Mouse (Mus musculus): ENCODE data around the gene Macrod2. TPM values are rescaled to one million over a fixed set of nuclear protein-coding genes. Genes with fewer than 3 reads are reported as not detected.
A peak's percentile ranks its signal among the peaks of the same experiment; 100 is the strongest.

The Macrod2 gene
- polyA plus RNA-seq, 1 experiment from 2014 or later, result 40.0 TPM

DNA sequence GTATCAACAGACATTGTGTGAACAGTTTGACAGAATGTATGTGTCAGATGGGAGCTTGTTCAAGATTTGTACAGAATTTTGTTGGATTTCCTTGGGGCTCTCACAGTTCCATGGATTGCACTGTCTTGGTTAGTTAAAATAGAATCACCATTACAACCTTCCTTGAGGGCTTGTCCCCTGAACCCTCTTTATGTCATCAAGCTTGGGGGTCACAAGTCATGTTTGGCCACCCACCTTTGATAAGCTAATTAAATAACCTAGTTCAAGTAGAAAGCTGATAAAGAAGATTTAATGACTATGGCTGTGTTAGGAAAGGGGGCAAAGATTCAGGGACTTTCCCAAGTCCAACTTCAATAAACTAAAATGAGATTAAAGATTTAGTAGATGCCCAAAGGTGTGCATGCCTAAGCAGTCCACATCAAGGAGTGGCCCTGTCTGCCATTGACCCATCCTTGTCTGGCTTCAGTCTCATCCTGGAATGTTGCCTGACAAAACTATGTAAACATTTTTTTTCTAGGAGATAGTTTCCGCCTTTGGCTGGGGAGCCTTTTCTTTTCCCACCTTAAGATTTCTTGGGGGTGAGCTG lies 1163.2 kb downstream of the Macrod2 start:
- Histone ChIP-seq H3K9ac (no peak overlapping the region), H3K36me3 (no peaks in the 10 kb centered on the region), H3K27me3 (replicated peaks) (no peaks in the 10 kb centered on the region), H3K4me3 (replicated peaks) (no peak overlapping the region), H3K4me2 (replicated peaks) (no peak overlapping the region), H3K9me3 (no peaks in the 10 kb centered on the region), H3K4me1 (replicated peaks) (no peaks in the 10 kb centered on the region), H3K27ac (no peak overlapping the region)
- peak; percentile 72 for ATAC-seq
- WGBS, result 22% methylated on average over 1 of the region's 1 CpGs

DNA sequence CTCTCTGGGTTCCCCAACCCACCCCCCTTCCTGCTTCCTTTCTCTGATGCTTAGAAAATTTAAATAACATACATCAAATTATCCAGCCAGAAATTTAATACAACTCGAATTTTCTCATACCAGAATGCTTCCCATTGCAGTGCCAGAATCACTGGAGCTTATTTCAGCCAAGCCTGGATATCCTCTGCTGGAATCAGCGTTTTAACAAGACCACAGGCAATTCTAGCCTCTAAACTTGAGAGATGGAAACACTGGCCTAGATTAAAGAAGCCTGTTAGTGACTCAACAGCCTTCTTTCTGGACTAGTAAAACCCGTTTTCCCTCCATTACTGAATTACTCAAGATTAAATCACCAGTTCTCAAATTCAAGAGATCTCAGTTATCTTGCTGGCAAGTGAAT lies 1170.9 kb downstream of the Macrod2 start:
- no peak overlapping the region for H3K27ac ChIP-seq
- H3K4me2 ChIP-seq (replicated peaks), result no peak overlapping the region
- no peaks in the 10 kb centered on the region for H3K27me3 ChIP-seq (replicated peaks)
- H3K9me3 ChIP-seq, result no peaks in the 10 kb centered on the region
- H3K4me3 ChIP-seq (replicated peaks), result no peak overlapping the region
- H3K4me1 ChIP-seq (replicated peaks), result no peaks in the 10 kb centered on the region
- no peaks in the 10 kb centered on the region for H3K36me3 ChIP-seq
- H3K9ac ChIP-seq, result no peak overlapping the region
- WGBS, result 37% methylated on average over 3 of the region's 3 CpGs
- no peak for ATAC-seq

DNA sequence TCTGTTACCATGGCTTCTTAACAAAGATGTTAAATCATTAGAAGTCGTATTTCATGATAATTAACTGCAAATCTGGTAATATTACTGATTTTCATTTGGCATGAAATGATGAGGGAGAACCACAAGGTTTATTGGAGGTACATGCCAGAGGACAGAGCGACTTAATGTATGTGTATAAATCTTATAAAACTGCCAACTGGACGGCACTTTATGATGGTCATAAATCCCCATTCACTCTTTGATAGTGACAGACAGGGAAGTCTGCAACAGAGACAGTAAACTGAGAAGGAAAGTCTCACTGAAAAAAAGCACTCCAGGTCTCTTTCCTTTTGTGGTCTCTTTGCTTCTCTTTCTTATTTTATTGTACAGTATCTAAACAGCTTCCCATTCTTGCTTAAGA lies 1176.3 kb downstream of the Macrod2 start:
- ATAC-seq, result peak; percentile 73
- H3K27ac ChIP-seq, result no peak overlapping the region
- no peaks in the 10 kb centered on the region for H3K36me3 ChIP-seq
- 16% methylated on average over 3 of the region's 3 CpGs for WGBS
- H3K4me2 ChIP-seq (replicated peaks), result no peak overlapping the region
- no peak overlapping the region for H3K4me3 ChIP-seq (replicated peaks)
- H3K9ac ChIP-seq, result no peak overlapping the region
- no peaks in the 10 kb centered on the region for H3K9me3 ChIP-seq
- no peaks in the 10 kb centered on the region for H3K4me1 ChIP-seq (replicated peaks)
- H3K27me3 ChIP-seq (replicated peaks), result no peaks in the 10 kb centered on the region

DNA sequence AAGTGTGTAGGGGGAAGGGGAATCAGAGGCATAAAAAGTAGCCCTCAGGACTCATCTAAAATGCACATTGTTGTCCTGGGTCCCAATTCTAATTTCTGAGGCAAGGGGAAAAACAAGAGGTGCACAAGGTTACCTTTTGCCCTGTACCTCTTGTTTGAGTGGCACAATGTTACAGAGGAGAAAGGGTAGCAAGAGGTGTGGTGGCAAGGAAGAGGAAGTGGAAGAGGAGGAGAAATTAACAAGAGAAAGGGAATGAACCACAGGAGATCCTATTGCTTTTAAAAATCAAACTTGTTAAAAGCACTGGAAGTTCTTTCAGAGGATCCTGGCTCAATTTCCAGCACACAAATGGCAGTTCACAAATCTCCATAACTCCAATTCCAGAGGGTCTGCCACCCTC lies 1183.1 kb downstream of the Macrod2 start:
- ATAC-seq, result no peak
- Histone ChIP-seq H3K9ac (no peak overlapping the region), H3K4me2 (replicated peaks) (no peak overlapping the region)

DNA sequence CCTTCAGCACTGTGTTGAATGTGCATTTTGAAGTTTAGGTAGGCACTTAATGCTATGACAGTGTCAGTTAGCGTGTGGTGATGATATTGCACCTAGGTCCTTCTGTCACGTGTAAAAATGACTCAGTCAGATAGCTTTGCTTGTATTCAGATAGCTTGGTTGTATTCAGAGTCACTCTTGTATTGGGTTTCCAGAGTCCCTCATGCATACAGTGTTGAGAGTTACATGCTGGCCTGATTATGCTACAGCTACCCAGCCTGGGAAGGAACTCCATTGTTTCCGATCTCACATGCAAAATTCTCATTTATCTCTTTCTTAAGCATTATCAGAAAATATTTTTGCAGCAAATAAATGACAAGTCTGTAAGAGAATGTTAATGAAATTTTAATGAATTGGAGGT lies 1187.3 kb downstream of the Macrod2 start:
- Histone ChIP-seq H3K4me1 (replicated peaks) (no peaks in the 10 kb centered on the region; the same call in 1 of the 2 replicates), H3K9ac (no peak overlapping the region), H3K36me3 (no peaks in the 10 kb centered on the region), H3K9me3 (no peaks in the 10 kb centered on the region), H3K4me2 (replicated peaks) (no peak overlapping the region), H3K27me3 (replicated peaks) (no peaks in the 10 kb centered on the region), H3K27ac (no peak overlapping the region), H3K4me3 (replicated peaks) (no peak overlapping the region)
- no peak for ATAC-seq
- WGBS, result 75% methylated on average over 3 of the region's 3 CpGs

More for the DNA sequence above, 1183.1 kb downstream of the Macrod2 start:
- H3K4me1 ChIP-seq (replicated peaks), result no peaks in the 10 kb centered on the region; the same call in 1 of the 2 replicates
- no peak overlapping the region for H3K4me3 ChIP-seq (replicated peaks)
- H3K27me3 ChIP-seq (replicated peaks), result no peaks in the 10 kb centered on the region
- no peak overlapping the region for H3K27ac ChIP-seq
- H3K36me3 ChIP-seq, result no peaks in the 10 kb centered on the region
- H3K9me3 ChIP-seq, result no peaks in the 10 kb centered on the region

DNA sequence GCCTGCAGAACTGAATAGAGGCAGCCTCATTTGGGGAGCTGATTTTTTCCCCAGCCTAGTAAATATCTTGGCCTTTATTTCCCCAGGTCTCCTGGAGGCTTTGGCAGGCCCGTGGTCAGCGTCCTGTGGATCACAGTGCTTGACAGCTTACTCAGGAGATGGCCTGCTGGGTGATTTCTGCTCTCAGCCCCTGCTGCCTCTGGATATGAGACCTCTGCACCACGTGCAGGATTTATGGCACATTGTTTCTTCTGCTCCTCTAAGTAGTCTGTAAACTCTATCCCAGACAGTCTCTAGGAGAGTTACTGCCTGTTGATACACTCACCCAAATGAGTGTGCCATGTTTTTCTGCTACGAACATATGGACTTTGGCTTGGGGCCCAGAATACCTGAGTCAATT lies 1187.8 kb downstream of the Macrod2 start:
- WGBS, result 23% methylated on average over 4 of the region's 4 CpGs
- ATAC-seq, result no peak
- H3K9ac ChIP-seq, result no peak overlapping the region

DNA sequence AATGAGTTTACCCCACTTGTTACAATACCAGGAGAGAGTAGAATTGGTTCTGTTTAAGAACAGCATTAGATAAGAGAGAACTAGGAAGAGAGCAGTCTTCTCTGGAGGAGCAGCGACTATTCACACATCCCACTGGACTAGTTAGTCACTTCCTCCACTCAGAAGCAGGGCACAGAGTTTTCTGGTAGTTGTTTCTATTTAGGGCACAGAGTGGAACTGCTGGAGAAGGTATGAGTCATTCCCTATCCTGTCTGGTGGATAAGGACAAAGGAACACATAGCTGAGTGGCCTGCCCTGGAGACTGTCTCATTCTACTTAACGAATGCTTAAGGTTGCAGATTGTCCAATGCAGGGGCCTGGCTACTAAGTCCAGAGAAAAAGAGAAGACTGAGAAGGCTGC lies 1192.2 kb downstream of the Macrod2 start:
- no peak overlapping the region for H3K4me3 ChIP-seq (replicated peaks)
- no peaks in the 10 kb centered on the region for H3K27me3 ChIP-seq (replicated peaks)
- no peak overlapping the region for H3K4me2 ChIP-seq (replicated peaks)
- H3K9ac ChIP-seq, result no peak overlapping the region
- no peaks in the 10 kb centered on the region for H3K36me3 ChIP-seq
- no peaks in the 10 kb centered on the region for H3K9me3 ChIP-seq
- H3K27ac ChIP-seq, result no peak overlapping the region
- H3K4me1 ChIP-seq (replicated peaks), result no peaks in the 10 kb centered on the region; the same call in 1 of the 2 replicates
- WGBS, result 69% methylated on average over 2 of the region's 2 CpGs
- no peak for ATAC-seq

More for the DNA sequence above, 1187.8 kb downstream of the Macrod2 start:
- no peak overlapping the region for H3K27ac ChIP-seq
- H3K36me3 ChIP-seq, result no peaks in the 10 kb centered on the region
- H3K27me3 ChIP-seq (replicated peaks), result no peaks in the 10 kb centered on the region
- H3K4me3 ChIP-seq (replicated peaks), result no peak overlapping the region
- H3K4me2 ChIP-seq (replicated peaks), result no peak overlapping the region
- no peaks in the 10 kb centered on the region for H3K9me3 ChIP-seq
- H3K4me1 ChIP-seq (replicated peaks), result no peaks in the 10 kb centered on the region; the same call in 1 of the 2 replicates

DNA sequence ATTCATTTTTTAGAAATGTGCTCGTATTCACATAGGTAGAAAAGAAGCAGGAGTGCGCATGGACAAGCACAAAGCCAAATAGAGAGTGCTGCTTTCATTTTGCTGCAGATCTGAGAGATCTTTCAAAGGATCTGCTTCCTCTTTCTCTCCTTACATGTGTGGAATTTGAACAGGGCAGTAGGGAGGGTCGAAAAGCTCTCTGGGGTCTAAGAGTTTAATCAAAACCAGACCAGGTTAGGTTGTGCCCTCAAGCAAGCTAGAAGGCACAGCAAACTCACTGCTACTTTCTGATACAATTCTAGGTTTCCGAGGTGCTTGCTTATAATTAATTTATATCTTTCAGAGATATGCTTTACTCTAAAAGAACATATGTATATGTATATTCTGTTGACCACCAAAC lies 1196.2 kb downstream of the Macrod2 start:
- Histone ChIP-seq H3K4me3 (replicated peaks) (no peak overlapping the region), H3K9ac (no peak overlapping the region), H3K4me2 (replicated peaks) (no peak overlapping the region), H3K36me3 (no peaks in the 10 kb centered on the region), H3K27ac (no peak overlapping the region), H3K4me1 (replicated peaks) (no peaks in the 10 kb centered on the region), H3K27me3 (replicated peaks) (no peaks in the 10 kb centered on the region), H3K9me3 (no peaks in the 10 kb centered on the region)
- ATAC-seq, result no peak
- 60% methylated on average over 4 of the region's 4 CpGs for WGBS

DNA sequence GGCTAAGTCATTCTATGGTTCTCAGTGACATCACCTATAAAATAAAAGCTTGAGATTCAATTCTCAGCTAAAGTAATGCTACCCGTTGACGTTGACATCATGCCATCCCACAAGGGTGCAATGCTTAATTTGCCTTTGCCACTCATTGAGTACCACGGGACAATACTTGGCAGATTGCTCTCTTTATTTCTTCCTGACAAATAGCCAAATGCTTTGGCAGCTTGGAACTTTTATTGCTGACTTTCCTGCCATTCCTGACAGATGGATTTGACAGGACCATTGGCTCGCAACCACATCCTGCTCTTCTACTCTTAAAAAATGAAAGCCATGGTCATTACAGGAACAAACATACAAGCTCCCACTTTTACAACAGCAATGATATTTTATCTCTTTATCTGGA lies 1199.7 kb downstream of the Macrod2 start:
- 76% methylated on average over 4 of the region's 4 CpGs for WGBS
- Histone ChIP-seq H3K27ac (no peak overlapping the region), H3K4me2 (replicated peaks) (no peak overlapping the region), H3K9ac (no peak overlapping the region), H3K4me3 (replicated peaks) (no peak overlapping the region), H3K27me3 (replicated peaks) (no peaks in the 10 kb centered on the region), H3K9me3 (no peaks in the 10 kb centered on the region), H3K36me3 (no peaks in the 10 kb centered on the region), H3K4me1 (replicated peaks) (no peaks in the 10 kb centered on the region)
- ATAC-seq, result no peak

DNA sequence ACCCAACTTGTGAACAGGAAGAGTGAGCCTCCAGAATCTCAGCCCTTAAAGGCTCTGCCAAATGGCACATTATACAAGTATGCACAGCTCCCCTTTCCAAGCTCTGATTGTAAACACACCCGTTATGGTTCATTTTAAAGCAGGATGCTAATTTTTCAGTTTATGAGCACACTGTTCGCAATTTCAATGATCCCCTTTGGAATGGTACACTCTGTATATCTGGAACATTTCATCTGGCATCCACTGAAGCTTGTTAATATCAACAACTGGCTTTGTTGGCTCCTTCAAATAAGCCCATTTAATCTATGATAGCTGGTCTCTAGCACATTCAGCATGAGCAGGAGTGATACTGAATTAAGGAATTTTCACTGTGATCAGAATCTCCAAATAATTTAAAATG lies 1222.6 kb downstream of the Macrod2 start:
- Histone ChIP-seq H3K9ac (no peak overlapping the region), H3K36me3 (no peaks in the 10 kb centered on the region), H3K4me2 (replicated peaks) (no peak overlapping the region), H3K4me3 (replicated peaks) (no peak overlapping the region), H3K9me3 (no peaks in the 10 kb centered on the region), H3K27me3 (replicated peaks) (no peaks in the 10 kb centered on the region), H3K4me1 (replicated peaks) (no peaks in the 10 kb centered on the region), H3K27ac (no peak overlapping the region)
- ATAC-seq, result no peak
- WGBS, result 52% methylated on average over 2 of the region's 2 CpGs

DNA sequence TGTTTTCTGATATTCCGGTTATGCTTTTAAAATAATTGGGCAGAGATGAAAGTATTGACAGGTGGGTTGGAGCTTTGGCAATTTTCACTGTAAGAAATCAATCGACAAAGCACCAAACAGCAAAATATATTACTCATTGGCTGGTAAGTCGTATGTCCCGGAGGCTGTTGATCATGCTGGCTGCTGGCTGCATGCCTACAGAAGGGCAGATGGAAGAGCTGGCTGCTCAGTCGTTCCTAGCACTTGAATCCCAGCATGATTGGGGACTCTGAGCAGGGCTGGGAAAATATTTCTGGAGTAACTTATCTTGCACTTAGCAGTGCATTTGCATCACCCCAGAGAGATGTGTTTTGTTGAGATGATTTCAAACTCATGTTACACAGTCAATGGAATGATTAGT lies 1223.1 kb downstream of the Macrod2 start:
- no peaks in the 10 kb centered on the region for H3K27me3 ChIP-seq (replicated peaks)
- no peak overlapping the region for H3K4me3 ChIP-seq (replicated peaks)
- H3K36me3 ChIP-seq, result no peaks in the 10 kb centered on the region
- no peak overlapping the region for H3K27ac ChIP-seq
- no peak overlapping the region for H3K9ac ChIP-seq
- ATAC-seq, result no peak
- 64% methylated on average over 5 of the region's 5 CpGs for WGBS
- no peaks in the 10 kb centered on the region for H3K9me3 ChIP-seq
- H3K4me2 ChIP-seq (replicated peaks), result no peak overlapping the region
- no peaks in the 10 kb centered on the region for H3K4me1 ChIP-seq (replicated peaks)

DNA sequence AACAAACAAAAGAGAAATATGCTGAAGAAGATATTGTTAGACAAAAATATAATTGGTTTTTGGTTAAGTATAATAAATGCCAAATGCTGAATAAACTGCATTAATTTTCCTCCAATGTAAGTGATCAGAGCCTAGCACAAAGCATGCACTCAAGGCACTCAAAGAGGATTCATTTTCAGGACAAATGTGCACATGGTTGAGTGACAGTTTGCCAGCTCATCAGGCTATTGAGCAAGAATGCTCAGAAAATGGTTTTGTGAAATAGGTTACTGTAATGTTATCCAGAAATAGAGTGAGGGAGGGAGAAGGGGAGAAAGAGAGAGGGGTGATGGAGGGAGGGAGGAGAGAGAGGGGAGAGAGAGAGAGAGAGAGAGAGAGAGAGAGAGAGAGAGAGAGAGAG lies 1268.9 kb downstream of the Macrod2 start:
- Histone ChIP-seq H3K4me1 (replicated peaks) (no peaks in the 10 kb centered on the region), H3K27ac (no peak overlapping the region), H3K27me3 (replicated peaks) (no peaks in the 10 kb centered on the region), H3K4me3 (replicated peaks) (no peak overlapping the region), H3K9me3 (no peaks in the 10 kb centered on the region), H3K9ac (no peak overlapping the region), H3K4me2 (replicated peaks) (no peak overlapping the region), H3K36me3 (no peaks in the 10 kb centered on the region)
- no peak for ATAC-seq

DNA sequence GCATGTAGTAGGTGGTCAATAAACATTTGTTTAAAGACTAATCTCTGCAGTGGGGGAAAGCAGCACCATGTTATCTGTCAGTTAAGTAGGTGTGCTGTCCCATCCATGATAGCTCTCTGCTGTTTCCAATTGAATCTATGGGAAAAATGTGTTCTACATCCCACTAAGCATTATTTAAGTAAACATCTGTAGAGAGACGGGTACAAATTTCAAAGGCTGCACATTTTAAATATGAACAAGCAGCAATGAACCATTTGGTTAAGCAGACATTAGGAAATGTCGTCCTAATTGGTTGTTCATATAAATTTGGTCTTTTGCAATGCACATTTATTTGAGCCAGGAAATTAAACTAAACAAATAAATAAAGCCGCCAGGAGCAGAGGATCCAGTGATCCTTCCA lies 1277.7 kb downstream of the Macrod2 start:
- Histone ChIP-seq H3K4me3 (replicated peaks) (no peak overlapping the region), H3K4me2 (replicated peaks) (no peak overlapping the region), H3K4me1 (replicated peaks) (no peaks in the 10 kb centered on the region), H3K9me3 (no peaks in the 10 kb centered on the region), H3K27me3 (replicated peaks) (no peaks in the 10 kb centered on the region), H3K9ac (no peak overlapping the region), H3K36me3 (no peaks in the 10 kb centered on the region), H3K27ac (no peak overlapping the region)
- 73% methylated on average over 3 of the region's 3 CpGs for WGBS
- no peak for ATAC-seq

Data from intestine, embryonic 15.5 days (tissue).